Mouse (Mus musculus) kidney, postnatal 36 days (tissue): ENCODE measurements at regions not wholly inside any gene's neighbourhood (a gene's known extent, or its start where the extent isn't known, plus 50 kb on each side); places are given as distances from the start of the nearest gene placed in this dataset.
A peak's percentile ranks its signal among the peaks of the same experiment; 100 is the strongest.

Experiments
- DNase-seq, 2 experiments: peaks; one replicate each; pipeline ENCODE4 v3.0.0; 2021 to 2022; ENCODE audit warnings: mixed read lengths in 2 of 2

- no peak for DNase-seq
Measured at GRCm38 (mm10) chr3:100401080-100401479, 88.0 kb downstream of the Tent5c start.

GRCm38 (mm10) chr3:100397491-100397890 lies 91.6 kb downstream of the Tent5c start:
- no peak for DNase-seq

DNA sequence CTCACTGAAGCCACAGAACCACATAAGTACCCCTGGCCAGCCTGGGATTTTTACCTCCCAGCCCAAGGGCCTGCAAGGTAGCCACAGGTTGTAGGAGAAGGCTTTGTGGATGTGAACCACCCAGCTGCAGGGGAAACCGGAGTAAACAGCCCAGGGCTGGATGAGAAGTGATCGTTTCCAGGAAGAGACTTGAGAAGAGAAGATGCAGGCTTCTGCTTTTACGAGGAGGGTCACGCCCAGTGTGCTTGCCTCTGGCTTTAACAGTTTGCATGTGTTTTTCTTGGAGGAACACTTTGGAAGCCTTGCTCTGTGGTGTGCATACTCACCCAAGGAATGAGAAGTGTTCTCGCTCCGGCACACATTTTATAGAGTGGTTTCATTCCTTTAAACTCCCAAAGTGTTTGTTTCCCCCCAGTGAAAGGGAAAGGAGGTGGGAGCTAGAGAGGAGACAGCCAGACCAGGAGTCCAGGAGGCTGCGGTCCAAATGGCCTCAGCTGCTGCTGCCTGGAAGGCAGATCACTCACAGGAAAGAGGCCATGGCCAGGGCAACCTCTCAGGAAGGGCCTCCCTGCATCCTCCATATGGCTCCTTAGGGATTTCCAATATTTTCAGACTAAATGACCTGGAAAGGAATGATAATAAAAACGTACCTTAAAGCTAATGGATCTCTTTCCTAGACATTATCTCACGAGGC lies 94.1 kb downstream of the Tent5c start:
- peak; percentile 8 to 9 for DNase-seq

DNA sequence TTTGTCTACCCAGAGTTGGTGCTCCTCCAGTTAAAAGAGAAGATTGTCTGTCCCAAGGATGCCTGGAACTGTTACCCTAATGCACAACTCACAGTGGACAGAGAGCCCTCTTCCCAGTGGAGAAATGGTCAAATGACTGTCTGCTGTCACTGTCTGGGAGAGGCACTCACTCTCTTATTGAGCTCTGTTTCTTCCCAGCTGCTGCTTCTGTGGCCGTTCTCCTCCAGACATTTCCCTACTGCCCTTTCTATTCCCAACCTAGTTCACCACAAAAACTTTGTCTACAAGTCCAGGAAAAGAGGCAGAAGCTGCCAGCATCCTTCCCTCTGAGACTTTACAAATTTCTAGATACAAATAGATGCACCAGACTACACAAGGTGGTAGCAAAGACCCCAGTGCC lies 95.2 kb downstream of the Tent5c start:
- no peak for DNase-seq

DNA sequence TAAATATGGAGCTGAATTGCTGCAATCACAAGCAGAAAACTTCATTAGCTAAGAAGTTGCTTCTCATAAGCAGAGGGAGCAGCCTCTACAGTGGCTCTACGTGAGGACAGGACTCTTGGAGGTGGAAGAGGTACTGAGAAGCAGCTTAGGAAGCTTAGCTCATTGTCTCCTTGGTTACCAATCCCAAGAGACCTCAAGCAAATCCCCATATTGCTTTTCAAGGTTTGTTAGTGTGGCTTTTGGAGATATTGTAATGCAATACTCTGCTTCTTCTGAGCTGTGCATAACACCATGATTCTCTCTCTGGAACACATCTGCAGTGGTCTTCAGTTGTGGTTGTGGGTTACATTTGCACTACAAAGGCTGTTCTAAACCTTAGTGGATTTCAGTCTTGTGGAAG lies 106.9 kb downstream of the Tent5c start:
- DNase-seq: no peak

DNA sequence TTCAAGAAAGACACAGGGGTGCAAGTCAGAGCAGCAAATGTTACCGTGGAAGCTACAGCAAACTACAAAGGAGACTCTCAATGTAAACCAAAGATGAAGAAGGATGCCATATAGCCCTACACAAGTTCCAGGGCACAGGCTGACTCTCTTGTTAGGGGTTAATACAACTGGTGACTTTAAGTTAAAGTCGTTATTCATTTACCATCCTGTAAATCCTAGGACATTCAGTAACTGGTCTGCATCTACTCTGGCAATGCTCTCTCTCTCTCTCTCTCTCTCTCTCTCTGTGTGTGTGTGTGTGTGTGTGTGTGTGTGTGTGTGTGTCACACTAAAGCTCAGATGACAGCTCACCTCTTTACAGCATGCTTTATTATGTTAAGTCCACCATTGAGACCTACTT lies 107.8 kb downstream of the Tent5c start:
- peak in 1 of 2 experiments; percentile 6 for DNase-seq

DNA sequence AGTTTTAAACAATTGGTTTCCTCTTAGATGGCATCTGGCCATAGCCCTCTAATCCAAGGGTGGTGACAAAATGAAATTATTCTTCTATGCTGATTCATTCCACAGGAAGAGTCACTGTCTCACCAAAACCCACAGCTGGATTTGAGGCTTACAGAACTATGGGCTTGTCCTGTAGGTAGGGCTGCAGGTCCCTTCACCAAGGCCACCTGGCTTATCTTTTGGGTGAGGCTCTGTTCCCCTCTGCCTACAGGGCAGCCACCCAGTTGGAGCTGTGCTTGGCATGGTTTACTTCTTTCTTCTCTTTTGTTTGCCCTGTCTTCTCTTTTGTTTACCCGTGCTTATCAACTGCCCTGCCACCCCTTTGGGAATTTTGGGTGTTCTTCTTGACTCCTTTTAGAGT lies 113.0 kb downstream of the Tent5c start:
- no peak for DNase-seq

DNA sequence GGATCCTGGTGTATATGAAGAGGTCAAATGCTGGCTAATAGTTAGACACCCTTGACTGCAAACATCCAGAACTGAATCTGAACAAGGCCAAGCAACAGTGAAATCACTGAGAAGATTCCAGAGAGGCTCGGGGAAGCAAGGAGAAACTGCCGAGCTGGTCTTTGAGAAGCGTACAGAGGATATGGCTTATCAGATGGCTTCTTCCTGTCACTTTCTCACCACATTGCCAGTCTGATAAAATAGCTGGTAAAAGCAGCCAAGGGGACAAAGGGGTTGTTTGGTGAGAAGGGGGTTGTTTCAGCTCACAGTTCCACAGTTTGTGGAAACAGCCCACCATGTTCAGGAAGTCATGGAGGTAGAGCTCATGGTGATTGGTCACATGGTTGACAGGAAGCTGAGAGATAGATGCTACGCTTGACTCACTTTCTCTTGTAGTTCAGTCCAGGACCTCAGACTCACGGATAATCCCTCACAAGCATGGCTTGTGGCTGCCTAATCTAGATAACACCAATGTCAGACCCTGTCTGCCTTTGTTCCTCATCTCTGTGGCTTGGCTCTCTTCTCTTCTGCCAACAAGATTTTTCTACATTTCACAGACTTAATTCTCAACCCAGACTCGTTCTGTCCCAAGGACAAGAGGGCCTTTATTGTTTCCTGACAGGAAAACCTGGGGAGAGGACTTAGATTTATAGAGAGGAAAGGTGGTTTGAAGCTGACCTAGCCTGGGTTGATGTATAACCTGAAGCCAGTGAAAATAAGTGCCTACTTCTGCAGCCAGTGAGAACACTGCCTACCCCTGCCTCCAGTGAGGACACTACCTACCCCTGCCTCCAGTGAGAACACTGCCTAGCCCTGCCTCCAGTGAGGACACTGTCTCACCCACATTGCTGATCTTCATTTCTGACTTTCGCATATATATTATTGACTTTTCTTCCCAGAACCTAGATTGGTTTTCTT lies 122.0 kb downstream of the Tent5c start:
- peak; percentile 26 to 49 for DNase-seq

GRCm38 (mm10) chr3:100366447-100366846 lies 122.7 kb downstream of the Tent5c start:
- DNase-seq: peak; percentile 28 to 39

DNA sequence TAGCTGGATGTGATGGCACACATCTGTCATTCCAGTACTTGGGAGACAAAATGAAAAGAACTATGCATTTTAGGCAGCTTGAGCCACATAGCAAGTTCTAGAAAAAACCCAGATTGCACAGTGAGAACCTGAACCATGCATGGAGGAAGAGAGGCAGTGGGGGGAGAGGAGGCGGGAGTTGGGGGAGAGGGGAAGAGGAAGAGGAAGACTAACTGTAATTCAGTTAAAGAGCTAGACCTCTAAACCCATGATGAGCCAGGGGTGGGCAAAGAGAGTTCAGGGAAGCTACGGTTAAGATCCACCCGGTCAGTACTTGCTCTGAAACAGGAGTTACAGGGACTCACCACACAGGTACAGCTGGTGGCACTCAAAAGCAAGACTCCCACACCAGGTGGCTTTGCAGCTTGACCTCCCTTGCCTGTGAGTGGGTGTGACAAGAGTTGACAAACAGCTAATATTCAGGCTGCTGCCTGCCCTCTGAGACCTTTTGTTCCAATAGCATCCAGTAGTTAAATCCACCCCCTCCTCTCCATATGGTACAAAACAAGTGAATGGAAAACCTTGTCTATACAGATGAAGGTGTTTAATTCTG lies 123.7 kb downstream of the Tent5c start:
- peak; percentile 6 to 42 for DNase-seq

GRCm38 (mm10) chr3:100364706-100365105 lies 124.4 kb downstream of the Tent5c start:
- no peak for DNase-seq

- no peak for DNase-seq
Measured at GRCm38 (mm10) chr3:100362983-100363382, 126.1 kb downstream of the Tent5c start.

DNA sequence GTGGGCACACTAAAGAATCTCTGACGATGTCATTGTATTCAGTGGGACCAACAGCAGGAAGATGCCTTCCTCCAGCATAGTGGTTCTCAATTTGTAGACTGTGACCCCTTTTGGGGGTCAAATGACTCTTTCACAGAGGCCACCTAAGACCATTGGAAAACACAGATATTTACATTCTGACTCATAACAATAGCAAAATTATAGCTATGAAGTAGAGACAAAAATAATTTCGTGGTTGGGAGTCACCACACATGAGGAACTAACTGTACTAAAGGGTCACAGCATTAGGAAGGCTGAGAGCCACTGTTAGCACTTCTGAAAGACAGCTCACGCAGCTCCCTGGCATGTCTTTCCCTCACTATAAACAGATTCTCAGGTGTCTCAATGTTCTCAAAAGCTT lies 129.1 kb downstream of the Tent5c start:
- DNase-seq: no peak

- peak; percentile 58 to 64 for DNase-seq
Measured at GRCm38 (mm10) chr3:100359036-100359435, 130.1 kb downstream of the Tent5c start.

DNA sequence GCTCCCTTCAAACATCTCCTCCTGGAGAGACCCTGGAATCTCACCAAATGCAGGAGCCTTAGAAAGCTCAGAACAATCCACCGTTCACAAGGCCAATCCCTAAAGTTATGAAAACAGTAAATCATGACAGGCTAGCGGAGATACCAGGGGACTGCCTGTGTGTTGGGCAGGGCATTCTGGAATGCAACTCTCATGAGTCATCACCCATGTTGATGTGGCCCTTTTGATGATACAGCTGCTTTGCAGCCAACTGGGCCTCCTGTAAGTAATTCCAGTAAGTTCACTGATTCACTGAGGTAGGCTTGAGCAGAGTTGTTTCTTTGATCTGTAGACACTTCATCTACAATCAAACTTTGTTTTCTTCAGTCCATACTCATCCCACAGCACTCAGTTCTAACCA lies 155.6 kb downstream of the Tent5c start:
- no peak for DNase-seq

DNA sequence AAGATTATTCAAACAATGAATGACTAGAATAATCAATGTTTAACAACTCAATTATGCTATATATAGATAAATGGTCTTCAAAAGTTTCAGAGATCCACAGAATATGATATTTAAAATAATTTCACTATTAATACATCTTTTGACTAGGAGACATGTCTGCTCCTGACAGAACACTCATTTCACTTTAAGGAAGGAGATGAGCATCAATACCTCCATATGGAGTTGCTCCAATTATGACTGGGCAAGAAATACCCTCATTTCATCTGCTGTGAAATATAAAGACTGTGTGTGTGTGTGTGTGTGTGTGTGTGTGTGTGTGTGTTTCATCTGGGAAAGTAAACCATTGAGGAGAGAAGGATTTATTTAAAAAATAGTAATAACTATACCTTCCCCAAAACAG lies 156.2 kb upstream of the Wdr3 start:
- no peak for DNase-seq

DNA sequence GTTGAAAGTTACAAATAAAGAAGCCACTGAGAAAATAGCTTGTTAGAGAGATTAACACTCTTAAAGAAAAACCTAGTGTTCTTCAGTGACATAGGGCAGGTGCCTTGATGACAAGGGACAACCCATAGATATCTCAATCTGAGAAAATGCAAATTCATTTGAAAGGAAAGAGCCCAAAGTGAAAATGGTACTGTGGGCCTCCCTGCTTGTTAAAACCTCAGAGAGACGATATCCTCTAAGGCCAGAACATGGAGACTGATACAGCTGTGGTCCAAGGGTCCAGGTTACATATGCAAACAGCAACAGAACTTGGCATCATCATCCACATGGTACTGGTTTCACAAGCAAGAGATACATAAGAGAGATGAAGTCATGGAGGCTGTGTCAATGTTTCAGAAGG lies 125.6 kb upstream of the Wdr3 start:
- DNase-seq: no peak

- no peak for DNase-seq
Measured at GRCm38 (mm10) chr3:100266976-100267375, 104.8 kb upstream of the Wdr3 start.

DNA sequence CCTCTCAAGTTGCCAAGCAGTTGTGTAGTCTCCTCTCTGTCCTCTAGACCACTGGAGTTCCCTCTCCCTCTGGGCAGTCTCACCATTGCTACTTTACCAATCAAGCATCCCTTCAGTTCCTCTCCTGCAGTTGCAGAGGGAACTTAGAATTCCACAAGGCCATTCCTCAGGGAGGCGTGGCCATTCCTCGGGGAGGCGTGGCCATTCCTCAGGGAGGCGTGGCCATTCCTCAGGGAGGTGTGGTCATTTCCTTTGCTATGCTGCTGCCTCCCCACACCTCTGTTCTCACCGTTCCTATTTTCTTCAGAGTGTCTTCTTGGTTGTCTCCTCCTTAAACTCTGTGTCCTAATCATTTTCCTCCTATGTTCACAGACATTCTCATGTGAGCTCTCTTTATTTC lies 102.8 kb upstream of the Wdr3 start:
- no peak for DNase-seq
